Mouse (Mus musculus): ENCODE results near the gene Gins2.

Gins2 gene

DNA sequence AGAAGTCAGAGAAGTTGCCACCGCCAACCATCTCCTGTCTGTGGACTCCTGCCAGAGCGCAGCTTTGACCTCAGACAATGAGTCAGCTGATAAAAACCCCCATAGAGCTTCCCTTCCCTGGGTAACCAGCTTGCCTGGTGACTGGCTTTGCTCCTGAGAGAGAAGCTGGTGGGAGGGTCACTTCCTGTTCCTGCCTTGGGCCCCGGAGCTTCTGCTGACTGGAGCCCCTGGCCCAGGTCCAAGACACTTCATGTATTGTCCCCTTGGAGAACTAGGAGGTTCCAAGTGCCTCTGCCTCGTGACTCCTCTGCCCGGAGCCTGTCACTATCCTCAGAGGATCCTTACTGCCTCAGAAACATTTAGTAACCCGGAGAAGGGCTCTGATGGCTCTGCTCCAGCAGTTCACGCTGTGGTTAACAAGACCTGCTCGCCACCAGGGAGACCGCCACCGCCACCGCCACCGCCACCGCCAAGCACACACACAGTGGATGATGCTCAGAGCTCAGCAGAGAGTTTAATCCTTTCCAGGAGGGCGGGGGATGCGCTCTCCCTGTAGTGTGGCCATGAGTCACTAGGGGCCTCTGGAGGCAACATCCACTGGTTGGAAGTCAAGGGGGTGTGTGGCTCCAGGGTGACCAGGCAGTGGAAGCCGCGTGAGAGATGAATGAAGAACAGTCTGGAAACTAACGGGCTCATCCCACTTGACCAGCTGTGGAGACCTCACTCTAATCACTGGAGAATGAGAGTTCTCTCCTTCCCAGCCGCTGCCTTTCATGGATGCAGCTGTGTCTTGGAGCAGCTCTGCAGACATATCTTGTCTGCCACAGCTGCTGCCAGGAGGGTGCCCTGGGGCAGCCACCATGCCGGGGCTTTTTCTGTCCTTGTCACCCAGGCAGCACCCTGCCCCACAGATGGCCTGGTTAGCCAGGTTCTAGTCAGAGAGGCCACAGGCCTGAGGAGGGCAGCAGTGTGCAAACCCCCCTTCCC is 25.0 kb downstream of the Gins2 start:
- peak; percentile 68 to 74 for DNase-seq

DNA sequence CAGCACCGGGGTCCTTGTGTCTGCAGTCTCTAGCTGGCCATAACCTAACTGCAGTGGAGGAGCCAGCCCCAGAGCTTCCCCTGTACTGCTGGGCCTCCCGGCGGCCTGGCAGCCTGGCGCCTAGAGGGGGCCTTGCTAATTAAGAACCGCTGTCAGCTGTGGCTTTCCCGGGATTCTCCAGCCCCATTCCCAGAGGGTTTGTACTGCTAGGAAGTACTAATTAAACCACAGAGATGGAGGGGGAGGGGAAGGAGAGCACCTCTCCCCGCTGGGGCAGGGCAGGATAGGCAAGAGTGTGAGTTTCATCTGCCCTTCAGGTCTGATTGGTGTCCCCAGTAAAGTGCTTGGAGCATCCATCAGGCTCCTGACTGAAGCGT is 25.8 kb downstream of the Gins2 start:
- peak in 1 of 2 experiments; percentile 28 for DNase-seq

GRCm38 (mm10) chr8:120562680-120563347 is 26.3 kb downstream of the Gins2 start:
- DNase-seq, result no peak

DNA sequence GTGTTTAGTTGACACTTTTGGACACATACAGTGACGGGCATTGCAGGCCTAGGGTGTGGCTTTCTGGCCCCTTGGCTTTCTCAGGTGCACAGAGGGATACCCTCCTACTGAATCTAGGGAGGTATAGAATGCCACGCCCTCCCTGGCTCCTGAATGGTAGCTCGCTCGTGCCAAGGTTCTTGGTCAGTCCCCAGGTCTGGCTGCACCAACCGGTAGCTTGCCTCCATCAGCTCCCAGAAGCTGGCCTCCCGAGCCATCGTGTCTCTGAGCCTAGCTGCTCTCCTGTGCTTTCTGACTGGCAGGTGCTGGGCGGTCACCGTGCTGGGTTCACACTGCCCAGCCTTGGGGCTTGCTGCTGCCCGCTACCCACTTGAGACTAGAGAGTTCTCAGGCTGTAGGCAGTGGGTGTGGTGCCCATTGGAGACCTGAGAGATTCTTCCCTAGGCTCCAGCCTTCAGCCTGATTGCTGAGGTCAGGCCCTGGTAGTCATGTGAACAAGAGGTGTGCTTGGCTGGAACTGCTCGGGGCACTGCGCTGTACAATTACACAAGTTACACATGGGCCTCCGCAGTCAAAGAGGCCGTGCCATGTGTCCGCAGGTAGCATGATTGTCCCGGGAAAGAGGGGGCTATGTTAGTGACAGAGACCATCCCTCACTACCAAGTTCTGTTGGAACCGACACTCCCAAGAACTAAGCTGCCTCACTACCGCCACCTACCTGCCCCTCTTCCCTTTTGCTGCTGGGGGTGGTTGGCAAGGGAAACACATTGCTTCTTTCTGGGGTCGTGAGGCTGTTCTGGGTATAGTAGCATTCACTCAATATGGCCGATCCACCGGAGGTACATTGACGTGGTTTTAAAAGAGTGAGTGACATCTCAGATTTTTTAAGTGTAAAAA is 27.3 kb downstream of the Gins2 start:
- peak; percentile 56 to 57 for DNase-seq

DNA sequence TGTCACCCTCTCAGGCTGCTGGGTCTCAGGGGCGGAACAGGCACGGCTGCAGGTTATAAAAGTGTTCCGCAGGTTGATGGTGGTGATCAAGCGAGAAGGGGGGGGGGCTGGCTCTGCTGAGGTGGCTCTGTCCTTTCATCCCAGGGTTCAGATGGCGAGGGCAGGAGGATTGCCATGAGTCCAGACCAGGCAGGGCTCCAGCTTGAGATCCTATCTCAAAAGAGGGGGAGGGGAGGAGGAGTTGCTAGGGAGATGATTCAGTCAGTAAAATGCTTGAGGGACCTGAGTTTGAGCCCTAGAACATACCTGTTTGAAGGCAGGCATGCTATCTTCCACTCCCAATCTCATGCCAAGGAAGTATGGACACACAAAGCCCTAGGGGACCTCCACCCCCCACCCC is 28.6 kb downstream of the Gins2 start:
- no peak for DNase-seq

DNA sequence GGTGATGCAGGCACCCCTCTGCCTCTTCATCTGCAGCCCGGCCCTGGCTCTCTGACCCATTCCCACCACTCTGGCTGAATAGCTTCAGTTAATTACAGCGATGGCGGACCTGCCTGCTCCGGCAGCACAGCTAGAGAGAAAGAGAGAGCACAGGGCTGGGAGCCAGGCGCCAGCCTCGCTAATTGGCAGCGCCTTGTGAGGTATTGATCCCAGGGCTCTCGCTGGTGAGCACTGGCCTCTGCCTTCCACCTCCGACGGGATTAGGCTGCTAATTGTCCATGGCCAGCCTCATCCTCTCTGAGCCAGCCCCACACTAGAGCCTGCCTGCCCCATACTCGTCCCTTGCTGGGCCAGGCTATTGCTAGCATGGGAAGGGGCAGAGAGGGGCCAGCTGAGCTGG is 29.4 kb downstream of the Gins2 start:
- peak in 1 of 2 experiments; percentile 37 for DNase-seq

DNA sequence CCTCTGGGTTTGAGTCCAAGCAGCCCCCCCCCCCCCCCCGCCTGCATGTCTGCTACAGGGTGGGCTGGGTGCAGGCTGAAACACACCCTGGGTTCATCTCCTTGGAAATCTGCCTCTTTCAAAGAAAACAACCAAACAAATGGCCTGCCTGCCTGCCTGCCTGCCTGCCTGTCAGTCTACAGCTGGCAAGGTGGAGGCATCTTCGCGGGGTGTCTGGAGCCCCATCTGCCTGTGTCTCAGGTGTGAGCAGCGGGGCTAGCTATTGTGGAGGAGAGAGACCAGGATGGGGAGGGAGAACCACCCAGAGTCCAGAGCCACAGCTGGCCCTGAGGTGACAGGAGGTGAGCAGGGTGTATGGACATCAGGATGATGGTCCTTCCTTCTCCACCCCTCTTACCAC is 30.9 kb downstream of the Gins2 start:
- peak; percentile 57 for DNase-seq

GRCm38 (mm10) chr8:120557170-120557965 is 31.7 kb downstream of the Gins2 start:
- DNase-seq, result peak; percentile 70 to 71

DNA sequence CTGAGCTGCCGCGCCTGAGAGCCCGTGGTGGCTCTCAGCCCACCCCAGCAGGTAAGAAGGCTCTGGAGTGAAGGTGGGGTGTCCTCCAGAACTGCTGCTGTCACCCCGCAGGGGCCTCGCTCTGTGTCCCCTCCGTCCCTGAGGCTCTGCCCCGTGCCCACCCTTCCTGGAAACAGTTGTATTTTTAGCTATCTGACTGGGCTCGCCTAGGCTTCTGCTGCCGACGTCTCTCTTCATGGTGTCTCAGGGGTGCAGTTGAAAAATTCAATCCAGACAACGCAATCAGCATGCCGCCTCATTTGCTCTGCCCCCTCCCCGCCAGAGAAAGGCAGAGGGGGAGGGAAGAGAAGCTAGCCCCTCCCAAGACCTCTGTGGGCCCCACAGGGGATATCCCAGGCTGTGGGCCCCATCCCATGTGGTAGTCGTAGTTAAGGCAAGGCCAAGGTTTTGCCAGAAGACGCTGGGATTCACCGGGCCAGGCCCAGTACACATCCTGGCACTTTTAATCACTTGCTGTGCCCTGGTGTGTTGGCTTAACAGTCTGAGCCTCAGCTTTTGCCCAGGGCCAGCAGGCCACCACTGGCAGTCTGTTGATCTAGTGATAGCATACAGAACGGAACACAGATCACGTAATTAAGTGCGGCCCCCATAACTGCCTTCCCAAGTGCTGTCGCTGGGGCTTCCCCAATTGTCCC is 32.8 kb downstream of the Gins2 start:
- peak in 1 of 2 experiments; percentile 45 for DNase-seq

DNA sequence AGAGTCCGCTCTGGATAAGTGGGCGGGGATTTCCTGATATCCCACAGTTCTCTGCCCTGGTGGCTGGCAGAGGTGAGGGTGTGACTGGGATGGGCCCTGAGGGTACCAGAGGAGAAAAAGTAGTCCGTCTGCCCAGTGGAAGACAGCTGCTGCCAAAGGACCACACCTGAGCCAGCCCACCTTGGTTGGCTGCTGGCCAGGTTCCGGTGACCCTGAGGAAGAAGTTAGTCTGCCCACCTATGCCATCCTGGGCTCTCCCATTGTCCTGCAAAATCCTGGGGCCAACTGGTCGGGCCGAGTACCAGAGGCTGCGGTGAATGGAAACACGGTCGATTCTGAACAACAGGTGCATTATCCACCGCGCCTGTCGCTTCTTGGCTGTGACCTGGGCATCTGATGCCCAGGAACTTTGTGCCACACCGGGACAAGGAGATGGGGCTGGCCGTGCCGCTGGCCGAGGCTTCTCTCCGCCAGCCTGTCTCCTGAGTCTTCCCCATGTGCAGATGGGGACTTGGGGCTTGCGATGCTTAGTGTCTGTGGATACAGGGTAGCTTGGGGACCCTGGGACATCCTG is 34.6 kb downstream of the Gins2 start:
- DNase-seq, result peak in 1 of 2 experiments; percentile 37

DNA sequence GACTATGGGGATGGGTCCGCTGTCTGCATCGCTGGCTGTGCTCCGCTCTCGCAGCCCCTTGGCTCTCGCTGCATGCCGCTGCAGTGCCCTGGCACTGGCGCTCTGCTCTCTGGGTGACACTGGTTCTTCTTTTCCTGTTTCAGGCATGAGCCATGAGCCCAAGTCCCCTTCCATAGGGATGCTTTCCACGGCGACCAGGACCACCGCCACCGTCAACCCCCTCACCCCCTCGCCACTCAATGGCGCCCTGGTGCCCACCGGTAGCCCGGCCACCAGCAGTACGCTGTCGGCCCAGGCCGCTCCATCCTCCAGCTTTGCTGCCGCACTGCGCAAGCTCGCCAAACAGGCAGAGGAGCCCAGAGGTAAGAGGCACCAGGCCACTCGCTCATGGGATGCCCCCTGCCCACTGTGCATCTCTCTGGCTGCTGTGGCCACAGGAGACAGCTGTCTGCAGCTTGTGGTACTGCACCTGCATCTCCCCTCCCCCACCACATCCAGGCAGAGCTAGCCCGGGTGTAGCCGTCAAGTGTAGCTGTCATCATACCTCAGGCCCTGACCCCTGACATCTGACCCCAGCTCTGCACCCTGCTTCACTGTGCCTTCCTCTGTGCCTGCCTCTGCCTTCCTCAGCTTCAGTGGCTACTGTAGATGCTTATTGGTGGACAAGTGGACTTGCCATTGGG is 35.5 kb downstream of the Gins2 start:
- DNase-seq, result no peak

GRCm38 (mm10) chr8:120552509-120552908 is 36.6 kb downstream of the Gins2 start:
- peak; percentile 31 to 55 for DNase-seq

GRCm38 (mm10) chr8:120551677-120551980 is 37.5 kb downstream of the Gins2 start:
- no peak for DNase-seq

DNA sequence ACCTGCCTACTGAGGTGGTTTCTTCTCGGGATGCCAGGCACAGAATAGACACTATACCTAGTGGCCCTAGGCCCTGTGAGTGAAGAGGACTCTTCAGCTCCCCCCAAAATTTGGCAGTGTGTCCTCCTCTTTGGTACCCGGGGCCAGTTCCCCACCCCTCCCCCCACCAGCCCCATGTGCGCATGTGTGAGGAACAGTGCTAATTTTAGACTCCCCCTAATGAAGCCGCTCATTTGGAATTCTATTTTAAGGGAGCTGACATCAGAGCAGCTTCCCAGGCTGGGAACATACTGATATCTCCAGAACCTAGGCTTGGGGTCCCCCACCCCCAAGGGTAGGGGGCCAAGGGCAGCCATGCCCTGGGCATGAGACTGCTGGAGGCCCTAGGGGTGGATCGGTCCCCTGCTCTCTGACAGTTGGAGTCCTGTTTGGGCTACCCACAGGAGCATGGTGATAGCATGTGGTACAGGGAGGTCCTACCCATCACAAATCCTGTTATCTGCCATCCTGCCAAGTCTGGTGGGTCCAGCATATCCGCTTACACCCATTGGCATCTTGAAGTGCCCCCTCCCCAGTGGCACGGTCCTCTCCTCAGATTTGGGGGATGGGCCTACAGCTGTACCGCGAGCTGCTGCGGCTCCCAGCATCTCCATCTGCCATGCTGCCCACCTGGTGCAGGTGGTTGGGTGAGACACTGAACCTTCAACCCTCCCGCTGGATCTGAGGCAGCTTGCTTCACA is 38.0 kb downstream of the Gins2 start:
- DNase-seq, result peak; percentile 55 to 64

- no peak for DNase-seq
These were observed 38.7 kb downstream of the Gins2 start for GRCm38 (mm10) chr8:120550430-120550829.

DNA sequence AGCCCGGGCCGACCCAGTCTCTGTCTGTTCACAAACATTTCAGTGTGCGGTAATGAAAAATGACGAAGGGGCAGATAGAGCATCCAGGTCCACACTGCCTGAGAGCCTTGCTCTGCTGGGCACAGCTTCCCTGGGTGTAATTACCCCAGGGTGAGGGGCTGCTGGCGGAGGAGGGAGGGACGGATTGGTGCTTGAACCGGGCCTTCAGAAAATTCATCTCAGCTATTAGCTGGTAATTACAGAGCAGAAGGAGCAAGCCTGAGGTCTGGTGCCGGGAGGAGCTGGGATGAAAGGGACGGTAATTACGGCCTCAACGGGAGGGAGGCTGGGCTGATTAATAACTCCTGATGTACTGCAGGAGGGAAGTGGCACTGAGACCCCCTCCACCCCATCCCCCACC is 39.2 kb downstream of the Gins2 start:
- DNase-seq, result no peak

GRCm38 (mm10) chr8:120549321-120549921 is 39.7 kb downstream of the Gins2 start:
- DNase-seq, result peak; percentile 59 to 67

GRCm38 (mm10) chr8:120548313-120548761 is 40.8 kb downstream of the Gins2 start:
- peak; percentile 73 to 76 for DNase-seq

- DNase-seq, result no peak
These were observed 41.5 kb downstream of the Gins2 start for GRCm38 (mm10) chr8:120547562-120547961.

All from cerebellum, adult 18-20 months (tissue).